10 mouse cellular contexts compared by ENCODE assay signal in genomic region chr3:95314075-95314474, GRCm38 (mm10). TPM values are rescaled to one million over a fixed set of nuclear protein-coding genes. Genes with fewer than 3 reads are reported as not detected.
DNase-seq lines count a peak whose midpoint lies in the region; ATAC-seq and TF ChIP-seq lines count a peak whose summit lies in the region.
"Had no signal": no experiment of that assay in that cellular context is flagged by ENCODE, and none has a peak within 500 bp of the region (broad histone marks: within the 10 kb centered on the region; RNA-seq: fewer than 3 reads in every experiment).

No protein-coding gene starts in this region.

- peak overlapping the region; percentile 83; the same call in 1 of the 2 replicates for H3K4me3 ChIP-seq in kidney, postnatal 0 days (replicated peaks; ENCODE audit: low read depth, low read length)
- H3K4me3 ChIP-seq in embryonic facial prominence, embryonic 15.5 days (replicated peaks), result peak overlapping the region; percentile 81
- H3K4me3 ChIP-seq in limb, embryonic 10.5 days, result peak overlapping the region; percentile 98
- H3K4me3 ChIP-seq in myocyte, result peak overlapping the region; percentile 54

- 65% methylated on average over 6 of the region's 6 CpGs for WGBS in kidney, postnatal 0 days
- 61% methylated on average over 6 of the region's 6 CpGs for WGBS in embryonic facial prominence, embryonic 15.5 days
- whole genome bisulfite sequencing in limb, embryonic 10.5 days, result 66% methylated on average over 6 of the region's 6 CpGs

- H3K9ac ChIP-seq in kidney, postnatal 0 days (ENCODE audit: low read depth, low read length), result no peak overlapping the region
- H3K9ac ChIP-seq in embryonic facial prominence, embryonic 15.5 days, result no peak overlapping the region

- H3K27ac ChIP-seq in kidney, postnatal 0 days, result no peak overlapping the region
- no peak overlapping the region for H3K27ac ChIP-seq in embryonic facial prominence, embryonic 15.5 days (replicated peaks)
- 0 out of 2 replicates have a peak overlapping the region, but pooled peaks have one; percentile 15 for H3K27ac ChIP-seq in limb, embryonic 10.5 days

- TF ChIP-seq CTCF in kidney, postnatal 0 days (IDR thresholded peaks at IDR 0.05; ENCODE audit: low read depth), result no peak

- H3K79me2 ChIP-seq in myocyte (ENCODE audit: control insufficient read depth, insufficient read depth), result peaks cover 36% of the 10 kb centered on the region

- TF ChIP-seq POLR2A in myocyte (IDR thresholded peaks at IDR 0.05; ENCODE audit: insufficient read length, low read depth), result no peak

- no peak for DNase-seq in kidney, postnatal 0 days (ENCODE audit: low spot score)
- no peak for DNase-seq in kidney, adult 18-20 months
- no peak for DNase-seq in limb, embryonic 10.5 days (ENCODE audit: low spot score)
- no peak for DNase-seq in cerebellum, postnatal 36 days
- no peak for DNase-seq in thymus, postnatal 10 days (ENCODE audit: low spot score in 2 of 2)
- no peak for DNase-seq in thymus, postnatal 0 days (ENCODE audit: low spot score)
- DNase-seq: cerebellum, adult 8-10 months; gastrocnemius, postnatal 36 days had no signal

- H3K36me3 ChIP-seq in kidney, postnatal 0 days (ENCODE audit: insufficient read depth, low read length), result no peaks in the 10 kb centered on the region
- peaks cover 5% of the 10 kb centered on the region; the same call in 1 of the 2 replicates for H3K36me3 ChIP-seq in embryonic facial prominence, embryonic 15.5 days
- peaks cover 17% of the 10 kb centered on the region; the same call in 1 of the 2 replicates for H3K36me3 ChIP-seq in limb, embryonic 10.5 days
- H3K36me3 ChIP-seq in myocyte (ENCODE audit: control insufficient read depth, insufficient read depth), result no peaks in the 10 kb centered on the region

- peak overlapping the region; percentile 64; the same call in 1 of the 2 replicates for H3K4me2 ChIP-seq in kidney, postnatal 0 days (ENCODE audit: low read length)
- peak overlapping the region; percentile 75 for H3K4me2 ChIP-seq in embryonic facial prominence, embryonic 15.5 days (replicated peaks)
- H3K4me2 ChIP-seq in myocyte (ENCODE audit: low read depth), result peak overlapping the region; percentile 83

- H3K4me1 ChIP-seq in kidney, postnatal 0 days (replicated peaks; ENCODE audit: insufficient read depth, low read length), result peaks cover 20% of the 10 kb centered on the region; the same call in 1 of the 2 replicates
- peaks cover 29% of the 10 kb centered on the region for H3K4me1 ChIP-seq in embryonic facial prominence, embryonic 15.5 days
- H3K4me1 ChIP-seq in limb, embryonic 10.5 days, result peaks cover 33% of the 10 kb centered on the region

- H3ac ChIP-seq in myocyte (ENCODE audit: control insufficient read depth, insufficient read length), result no peak overlapping the region

- H3K27me3 ChIP-seq in kidney, postnatal 0 days (ENCODE audit: insufficient read depth, low read length), result no peaks in the 10 kb centered on the region
- no peaks in the 10 kb centered on the region for H3K27me3 ChIP-seq in embryonic facial prominence, embryonic 15.5 days
- no peaks in the 10 kb centered on the region for H3K27me3 ChIP-seq in limb, embryonic 10.5 days (ENCODE audit: low read depth, poor library complexity, severe bottlenecking)
- H3K27me3 ChIP-seq in myocyte (ENCODE audit: control insufficient read depth, insufficient read depth, insufficient read length), result no peaks in the 10 kb centered on the region

- no peaks in the 10 kb centered on the region for H3K9me3 ChIP-seq in kidney, postnatal 0 days (replicated peaks; ENCODE audit: low read length)
- H3K9me3 ChIP-seq in embryonic facial prominence, embryonic 15.5 days (replicated peaks), result no peaks in the 10 kb centered on the region
- no peaks in the 10 kb centered on the region for H3K9me3 ChIP-seq in limb, embryonic 10.5 days (replicated peaks)

- ATAC-seq in kidney, postnatal 0 days (replicated peaks; ENCODE audit: low FRiP score, low read depth), result no peak
- ATAC-seq in embryonic facial prominence, embryonic 15.5 days (ENCODE audit: insufficient number of reproducible peaks, low FRiP score, low TSS enrichment, low read depth), result no peak

TF ChIP-seq in myocyte, 11 proteins besides CTCF, POLR2A, EP300 and RAD21:
- no peak for TF ChIP-seq MYOG (IDR thresholded peaks at IDR 0.05; ENCODE audit: control insufficient read depth in 1 of 3, insufficient read depth in 1 of 3, insufficient read length in 2 of 3, low read depth in 2 of 3)
- TF ChIP-seq POLR2AphosphoS2 (IDR thresholded peaks at IDR 0.05; ENCODE audit: insufficient read length, low read depth), result no peak
- no peak for TF ChIP-seq USF1 (IDR thresholded peaks at IDR 0.05; ENCODE audit: low read depth)
- TF ChIP-seq E2F4 (IDR thresholded peaks at IDR 0.05; ENCODE audit: insufficient read depth), result no peak
- TF ChIP-seq TCF3 (IDR thresholded peaks at IDR 0.05; ENCODE audit: insufficient read length, low read depth), result no peak
- no peak for TF ChIP-seq TCF12 (IDR thresholded peaks at IDR 0.05; ENCODE audit: insufficient read depth, poor library complexity, severe bottlenecking)
- TF ChIP-seq SRF (IDR thresholded peaks at IDR 0.05; ENCODE audit: control insufficient read depth, insufficient read length, low read depth), result no peak
- no peak for TF ChIP-seq MAX (IDR thresholded peaks at IDR 0.05; ENCODE audit: low read depth)
- TF ChIP-seq MYOD1 (IDR thresholded peaks at IDR 0.05; ENCODE audit: control insufficient read depth in 1 of 3, insufficient read length in 2 of 3, low read depth in 2 of 3), result no peak
- TF ChIP-seq REST (IDR thresholded peaks at IDR 0.05; ENCODE audit: insufficient read depth, insufficient read length), result no peak
- TF ChIP-seq CEBPB (IDR thresholded peaks at IDR 0.05; ENCODE audit: insufficient read depth, poor library complexity, severe bottlenecking), result no peak

RNA-seq across cellular contexts. Expression of gene Cers2, which starts 0.5 kb away (rescaled TPM):
- 172 and 186 TPM in 2 replicates for polyA plus RNA-seq in kidney, postnatal 0 days (2015; fragmentation: Nextera tagmentation; extraction: Ambion mirVana)
- 146 and 153 TPM in 2 replicates for polyA plus RNA-seq in embryonic facial prominence, embryonic 15.5 days (2015; fragmentation: Nextera tagmentation; extraction: Ambion mirVana)
- polyA plus RNA-seq in limb, embryonic 10.5 days (2016; fragmentation: Nextera tagmentation; extraction: Ambion mirVana), result 131 and 144 TPM in 2 replicates
- 116 TPM for polyA plus RNA-seq in myocyte (2012; fragmentation: generic; extraction: Trizol)
- polyA plus RNA-seq in thymus, postnatal 0 days (2015; fragmentation: Nextera tagmentation; extraction: Ambion mirVana), result 120 and 126 TPM in 2 replicates

RNA-seq across cellular contexts. Expression of gene Anxa9, which starts 7.1 kb away (rescaled TPM):
- 9.9 and 10.1 TPM in 2 replicates for polyA plus RNA-seq in kidney, postnatal 0 days (2015; fragmentation: Nextera tagmentation; extraction: Ambion mirVana)
- polyA plus RNA-seq in embryonic facial prominence, embryonic 15.5 days (2015; fragmentation: Nextera tagmentation; extraction: Ambion mirVana), result 8.8 and 11.6 TPM in 2 replicates
- polyA plus RNA-seq in limb, embryonic 10.5 days (2016; fragmentation: Nextera tagmentation; extraction: Ambion mirVana), result 1.2 and 1.6 TPM in 2 replicates
- polyA plus RNA-seq in myocyte (2012; fragmentation: generic; extraction: Trizol), result 1.5 TPM
- 0.50 and 0.73 TPM in 2 replicates for polyA plus RNA-seq in thymus, postnatal 0 days (2015; fragmentation: Nextera tagmentation; extraction: Ambion mirVana)

RNA-seq across cellular contexts. Expression of gene Prune1, which starts 32.2 kb away (rescaled TPM):
- 20.1 and 20.3 TPM in 2 replicates for polyA plus RNA-seq in kidney, postnatal 0 days (2015; fragmentation: Nextera tagmentation; extraction: Ambion mirVana)
- polyA plus RNA-seq in embryonic facial prominence, embryonic 15.5 days (2015; fragmentation: Nextera tagmentation; extraction: Ambion mirVana), result 26.0 and 26.5 TPM in 2 replicates
- 27.7 and 30.5 TPM in 2 replicates for polyA plus RNA-seq in limb, embryonic 10.5 days (2016; fragmentation: Nextera tagmentation; extraction: Ambion mirVana)
- polyA plus RNA-seq in myocyte (2012; fragmentation: generic; extraction: Trizol), result 43.1 TPM
- 9.0 and 10.1 TPM in 2 replicates for polyA plus RNA-seq in thymus, postnatal 0 days (2015; fragmentation: Nextera tagmentation; extraction: Ambion mirVana)

RNA-seq across cellular contexts. Expression of gene Mindy1, which starts 32.9 kb away (rescaled TPM):
- 72.6 and 73.2 TPM in 2 replicates for polyA plus RNA-seq in kidney, postnatal 0 days (2015; fragmentation: Nextera tagmentation; extraction: Ambion mirVana)
- polyA plus RNA-seq in embryonic facial prominence, embryonic 15.5 days (2015; fragmentation: Nextera tagmentation; extraction: Ambion mirVana), result 48.1 and 54.0 TPM in 2 replicates
- polyA plus RNA-seq in limb, embryonic 10.5 days (2016; fragmentation: Nextera tagmentation; extraction: Ambion mirVana), result 25.8 and 33.0 TPM in 2 replicates
- polyA plus RNA-seq in myocyte (2012; fragmentation: generic; extraction: Trizol), result 33.3 TPM
- polyA plus RNA-seq in thymus, postnatal 0 days (2015; fragmentation: Nextera tagmentation; extraction: Ambion mirVana), result 20.1 and 22.8 TPM in 2 replicates

RNA-seq across cellular contexts. Expression of gene Setdb1, which starts 42.9 kb away (rescaled TPM):
- 22.2 and 23.2 TPM in 2 replicates for polyA plus RNA-seq in kidney, postnatal 0 days (2015; fragmentation: Nextera tagmentation; extraction: Ambion mirVana)
- polyA plus RNA-seq in embryonic facial prominence, embryonic 15.5 days (2015; fragmentation: Nextera tagmentation; extraction: Ambion mirVana), result 38.3 and 39.4 TPM in 2 replicates
- 57.1 and 62.9 TPM in 2 replicates for polyA plus RNA-seq in limb, embryonic 10.5 days (2016; fragmentation: Nextera tagmentation; extraction: Ambion mirVana)
- 11.5 TPM for polyA plus RNA-seq in myocyte (2012; fragmentation: generic; extraction: Trizol)
- polyA plus RNA-seq in thymus, postnatal 0 days (2015; fragmentation: Nextera tagmentation; extraction: Ambion mirVana), result 22.6 and 23.8 TPM in 2 replicates
